Mouse (Mus musculus) liver, postnatal 0 days (tissue): ENCODE measurements at regions not wholly inside any gene's neighbourhood (a gene's known extent, or its start where the extent isn't known, plus 50 kb on each side); places are given as distances from the start of the nearest gene placed in this dataset.
A peak's percentile ranks its signal among the peaks of the same experiment; 100 is the strongest.

Experiments used
- CTCF ChIP-seq: sonication (generic); IDR thresholded peaks from 2 replicates; pipeline ENCODE4 v1.5.1; 2016; ENCODE audit warnings: antibody characterized with exemption, low read depth
- EP300 ChIP-seq: IDR thresholded peaks from 2 replicates; pipeline ENCODE4 v1.6.1; 2016; ENCODE audit warnings: antibody characterized with exemption, low read depth, mild to moderate bottlenecking

DNA sequence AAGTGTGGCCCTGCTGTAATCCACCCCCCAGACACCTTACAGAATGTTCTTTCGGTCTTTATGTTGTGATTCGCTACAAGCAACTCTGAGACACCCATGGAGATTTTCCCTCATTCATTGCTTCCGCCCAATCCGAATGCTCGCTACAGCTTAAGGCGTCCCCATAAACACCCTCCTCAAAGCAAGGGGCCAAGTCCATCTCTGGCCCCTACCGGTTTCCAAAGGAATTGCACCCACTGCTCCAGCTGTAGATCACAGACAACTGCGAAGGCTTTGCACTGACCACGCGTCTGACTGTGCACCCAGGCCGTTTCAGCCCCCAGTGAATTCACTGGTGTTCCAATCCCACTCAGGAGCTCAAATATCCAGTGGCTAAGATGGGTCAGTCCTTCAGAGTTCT lies 160.6 kb downstream of the Rpap3 start:
- peak; percentile 25 for TF ChIP-seq CTCF
- TF ChIP-seq EP300, result no peak
